Mouse (Mus musculus) retina, adult 2 months (tissue): ENCODE results near the gene Marcksl1.

ENCODE experiments used
- DNase-seq: peaks from one replicate; pipeline ENCODE4 v3.0.0-alpha.2; 2012; ENCODE audit warnings: low read depth, low spot score

The Marcksl1 gene

GRCm38 (mm10) chr4:129556532-129557223 lies 43.3 kb downstream of the Marcksl1 start:
- DNase-seq: peak; percentile 60

DNA sequence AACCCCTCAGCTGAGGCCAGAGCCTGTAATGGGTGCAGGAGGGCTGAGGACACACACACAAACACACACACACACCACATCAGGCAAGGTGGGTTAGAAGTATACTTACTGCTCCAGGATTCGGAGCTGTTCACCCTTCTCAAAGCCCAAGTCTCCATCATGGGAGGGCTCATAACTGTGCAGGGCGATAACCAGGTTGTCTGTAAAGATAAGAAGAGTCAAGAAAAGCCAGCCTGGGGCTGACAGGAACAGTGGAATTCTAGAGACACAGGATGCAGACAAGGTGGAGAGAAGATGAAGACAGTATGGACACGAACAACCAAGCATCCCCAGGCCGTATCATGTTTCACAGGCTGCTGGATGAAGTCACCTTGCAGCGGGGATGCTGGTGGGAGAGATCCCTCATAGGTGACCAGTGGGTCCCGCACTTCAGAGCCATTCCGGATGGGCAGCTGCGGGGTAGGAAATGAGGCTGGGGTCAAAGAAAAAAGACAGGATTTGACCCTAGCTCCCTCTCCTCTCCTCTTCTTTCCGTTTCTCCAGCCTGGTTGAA lies 44.0 kb downstream of the Marcksl1 start:
- no peak for DNase-seq

GRCm38 (mm10) chr4:129558321-129558955 lies 45.1 kb downstream of the Marcksl1 start:
- no peak for DNase-seq

DNA sequence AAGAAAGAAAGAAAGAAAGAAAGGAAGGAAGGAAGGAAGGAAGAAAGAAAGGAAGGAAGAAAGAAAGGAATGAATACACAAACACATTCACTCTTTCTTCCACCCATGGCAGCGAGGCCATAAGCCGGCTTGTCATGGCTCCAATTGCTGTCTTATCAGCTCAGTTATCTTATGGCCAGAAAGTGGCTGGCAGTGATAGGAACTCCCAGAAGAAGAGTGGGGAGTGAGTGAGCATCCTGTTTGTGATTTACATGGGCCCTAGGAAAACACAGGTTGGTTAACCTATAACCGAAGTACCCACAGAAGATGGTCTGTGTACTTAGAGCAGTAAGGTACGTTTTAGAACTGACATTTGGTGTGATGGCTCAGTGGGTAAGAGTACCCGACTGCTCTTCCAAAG lies 47.8 kb downstream of the Marcksl1 start:
- no peak for DNase-seq

DNA sequence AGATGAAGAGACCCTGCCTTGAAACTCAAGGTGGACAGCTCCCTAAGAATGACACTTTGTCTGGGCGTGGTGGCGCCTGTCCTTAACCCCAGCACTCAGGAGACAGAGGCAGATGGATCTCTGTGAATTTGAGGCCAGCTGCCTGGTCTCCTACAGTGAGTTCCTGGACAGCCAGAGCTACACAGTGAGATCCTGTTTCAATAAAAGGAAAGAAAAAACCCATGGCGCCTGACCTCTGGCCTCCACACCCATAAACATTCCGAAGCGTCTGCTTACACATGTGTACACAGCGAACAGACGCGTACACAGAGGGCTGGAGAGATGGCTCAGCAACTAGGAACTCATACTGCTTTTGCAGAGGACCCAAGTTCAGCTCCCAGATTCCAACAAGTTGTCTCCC lies 50.3 kb downstream of the Marcksl1 start:
- no peak for DNase-seq

DNA sequence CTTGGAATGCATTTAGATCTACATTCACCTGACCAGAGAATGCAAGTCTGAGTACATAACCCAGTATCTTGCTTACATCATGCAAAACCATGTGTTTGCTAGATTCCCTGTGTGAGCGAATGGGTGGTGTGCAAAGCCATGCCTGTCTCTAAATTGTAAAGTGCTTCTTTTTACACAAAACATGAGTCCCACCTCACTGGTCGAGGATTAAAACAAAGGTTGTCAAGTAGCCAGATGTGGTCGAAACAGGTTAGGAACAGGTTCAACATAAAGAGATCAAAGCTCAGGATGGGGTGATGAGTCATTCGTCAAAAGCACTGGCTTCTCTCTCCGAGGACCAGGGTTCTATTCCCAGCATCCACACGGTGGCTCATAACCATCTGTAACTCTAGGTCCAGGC lies 51.8 kb downstream of the Marcksl1 start:
- DNase-seq: no peak
